ENCODE assay signal across 21 mouse cellular contexts in the genomic region with DNA sequence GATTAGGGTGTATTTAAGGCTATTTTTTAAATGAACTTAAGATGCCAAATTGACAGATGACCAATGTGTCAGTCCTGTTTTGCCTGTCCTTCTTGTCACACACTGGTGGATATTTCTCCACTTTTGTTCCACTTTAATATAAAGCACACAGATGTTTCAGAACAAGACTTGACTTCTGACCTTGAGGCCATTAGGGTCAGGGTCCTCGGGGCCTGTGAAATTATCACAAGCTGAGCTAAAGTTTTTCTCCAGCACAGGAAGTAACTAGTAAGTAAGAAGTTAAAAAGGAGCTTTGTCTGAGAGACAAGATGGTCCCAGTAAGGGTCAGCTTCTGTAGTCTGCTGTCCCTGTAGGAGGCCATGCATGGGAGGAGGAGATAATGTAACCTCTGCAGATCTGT.
DNase-seq lines count a peak whose midpoint lies in the region; ATAC-seq and TF ChIP-seq lines count a peak whose summit lies in the region.
"Had no signal": no experiment of that assay in that cellular context is flagged by ENCODE, and none has a peak within 500 bp of the region (broad histone marks: within the 10 kb centered on the region; RNA-seq: fewer than 3 reads in every experiment).

No protein-coding gene starts in this region.

- peaks cover 43% of the 10 kb centered on the region for H3K4me1 ChIP-seq in hindbrain, embryonic 10.5 days (replicated peaks)
- H3K4me1 ChIP-seq in hindbrain, embryonic 13.5 days (replicated peaks), result no peaks in the 10 kb centered on the region
- H3K4me1 ChIP-seq in neural tube, embryonic 15.5 days, result no peaks in the 10 kb centered on the region
- H3K4me1 ChIP-seq: embryonic facial prominence, embryonic 15.5 days; heart, embryonic 15.5 days had no signal

- H3K27ac ChIP-seq in hindbrain, embryonic 10.5 days, result no peak overlapping the region
- H3K27ac ChIP-seq in hindbrain, embryonic 13.5 days, result no peak overlapping the region
- no peak overlapping the region for H3K27ac ChIP-seq in neural tube, embryonic 15.5 days (replicated peaks)
- no peak overlapping the region for H3K27ac ChIP-seq in left cerebral cortex, adult 2 months
- H3K27ac ChIP-seq: embryonic facial prominence, embryonic 15.5 days; heart, adult 2 months; heart, embryonic 15.5 days had no signal

- no peak for ATAC-seq in hindbrain, embryonic 13.5 days (ENCODE audit: low FRiP score)
- ATAC-seq in neural tube, embryonic 15.5 days (ENCODE audit: low FRiP score), result no peak
- ATAC-seq: forebrain, embryonic 16.5 days; hindbrain, embryonic 16.5 days had no signal

- H3K9ac ChIP-seq in hindbrain, embryonic 13.5 days, result no peak overlapping the region
- H3K9ac ChIP-seq in neural tube, embryonic 15.5 days (replicated peaks), result no peak overlapping the region
- H3K9ac ChIP-seq: embryonic facial prominence, embryonic 15.5 days; heart, embryonic 15.5 days had no signal

- no peak for TF ChIP-seq CTCF in left cerebral cortex, adult 2 months (IDR thresholded peaks at IDR 0.05)

- intact Hi-C loops in left cerebral cortex, adult 2 months (cut with DNase I), result no loop called here
- intact Hi-C loops in gastrocnemius, postnatal 36 days (cut with DNase I), result no loop called here

- H3K9me3 ChIP-seq in hindbrain, embryonic 10.5 days, result no peaks in the 10 kb centered on the region; the same call in 1 of the 2 replicates
- no peaks in the 10 kb centered on the region for H3K9me3 ChIP-seq in hindbrain, embryonic 13.5 days
- no peaks in the 10 kb centered on the region for H3K9me3 ChIP-seq in neural tube, embryonic 15.5 days (replicated peaks)
- H3K9me3 ChIP-seq: embryonic facial prominence, embryonic 15.5 days; heart, embryonic 15.5 days had no signal

- H3K4me3 ChIP-seq in hindbrain, embryonic 10.5 days, result no peak overlapping the region
- H3K4me3 ChIP-seq in hindbrain, embryonic 13.5 days, result no peak overlapping the region
- no peak overlapping the region for H3K4me3 ChIP-seq in neural tube, embryonic 15.5 days (replicated peaks)
- H3K4me3 ChIP-seq in left cerebral cortex, adult 2 months, result no peak overlapping the region
- H3K4me3 ChIP-seq: embryonic facial prominence, embryonic 15.5 days; erythroblast, embryonic 14.5 days; heart, adult 2 months; heart, embryonic 15.5 days had no signal

- peak; percentile 75 for DNase-seq in hindbrain, embryonic 10.5 days (ENCODE audit: low spot score)
- peak; percentile 48 for DNase-seq in neural tube, embryonic 10.5 days (ENCODE audit: extremely low spot score, low spot score)
- peak; percentile 82 for DNase-seq in embryo, embryonic 9.5 days (ENCODE audit: extremely low spot score)
- no peak for DNase-seq in left cerebral cortex, adult 2 months (ENCODE audit: extremely low spot score in 1 of 2, low spot score in 2 of 2)
- DNase-seq in spleen, postnatal 36 days (ENCODE audit: low spot score in 2 of 2), result no peak
- no peak for DNase-seq in gastrocnemius, postnatal 36 days
- DNase-seq: adrenal gland, postnatal 10 days; cerebellum, adult 11-12 months; cerebellum, adult 9-10 months; cerebellum, postnatal 25 days; gastrocnemius, postnatal 10 days; heart, adult 2 months; heart, postnatal 14 days had no signal

- WGBS in hindbrain, embryonic 10.5 days, result 0% methylated on average over 1 of the region's 1 CpGs
- 2% methylated on average over 1 of the region's 1 CpGs for WGBS in hindbrain, embryonic 13.5 days
- WGBS in neural tube, embryonic 15.5 days, result 2% methylated on average over 1 of the region's 1 CpGs

- no peaks in the 10 kb centered on the region for H3K27me3 ChIP-seq in hindbrain, embryonic 10.5 days (ENCODE audit: insufficient read depth, poor library complexity, severe bottlenecking)
- H3K27me3 ChIP-seq in hindbrain, embryonic 13.5 days, result no peaks in the 10 kb centered on the region
- H3K27me3 ChIP-seq in neural tube, embryonic 15.5 days (replicated peaks), result no peaks in the 10 kb centered on the region
- H3K27me3 ChIP-seq: embryonic facial prominence, embryonic 15.5 days; heart, embryonic 15.5 days had no signal

- H3K36me3 ChIP-seq in hindbrain, embryonic 10.5 days, result no peaks in the 10 kb centered on the region
- no peaks in the 10 kb centered on the region for H3K36me3 ChIP-seq in hindbrain, embryonic 13.5 days
- H3K36me3 ChIP-seq in neural tube, embryonic 15.5 days, result no peaks in the 10 kb centered on the region
- H3K36me3 ChIP-seq: embryonic facial prominence, embryonic 15.5 days; heart, embryonic 15.5 days had no signal

- H3K4me2 ChIP-seq in hindbrain, embryonic 13.5 days, result no peak overlapping the region
- no peak overlapping the region for H3K4me2 ChIP-seq in neural tube, embryonic 15.5 days
- H3K4me2 ChIP-seq: embryonic facial prominence, embryonic 15.5 days; heart, embryonic 11.5 days; heart, embryonic 15.5 days had no signal

Comparison
In these comparisons a context has a peak if more than half of its experiments do, and no peak if none do; other contexts are left out.
1. DNase-seq: peak in hindbrain, embryonic 10.5 days (single experiment), neural tube, embryonic 10.5 days (single experiment) and embryo, embryonic 9.5 days (single experiment); none in left cerebral cortex, adult 2 months (0 of 2), spleen, postnatal 36 days (0 of 2) and gastrocnemius, postnatal 36 days (0 of 2).